Mouse (Mus musculus): ENCODE results near the gene Bbs10.

Bbs10 gene

GRCm38 (mm10) chr10:111327957-111328356 lies 29.5 kb downstream of the Bbs10 start:
- no peak for DNase-seq (ENCODE audit: low spot score)

- DNase-seq (ENCODE audit: low spot score) = no peak
Measured at GRCm38 (mm10) chr10:111329326-111329725, 30.8 kb downstream of the Bbs10 start.

- DNase-seq (ENCODE audit: low spot score) = no peak
Measured at GRCm38 (mm10) chr10:111334902-111335301, 36.4 kb downstream of the Bbs10 start.

GRCm38 (mm10) chr10:111335517-111336352 lies 37.3 kb downstream of the Bbs10 start:
- no peak for DNase-seq (ENCODE audit: low spot score)

GRCm38 (mm10) chr10:111336353-111336713 lies 37.9 kb downstream of the Bbs10 start:
- DNase-seq (ENCODE audit: low spot score) = no peak

GRCm38 (mm10) chr10:111339296-111339695 lies 40.8 kb downstream of the Bbs10 start:
- no peak for DNase-seq (ENCODE audit: low spot score)

- no peak for DNase-seq (ENCODE audit: low spot score)
Measured at GRCm38 (mm10) chr10:111341761-111342160, 43.3 kb downstream of the Bbs10 start.

GRCm38 (mm10) chr10:111343555-111343954 lies 45.1 kb downstream of the Bbs10 start:
- DNase-seq (ENCODE audit: low spot score) = no peak

GRCm38 (mm10) chr10:111348263-111348662 lies 49.8 kb downstream of the Bbs10 start:
- no peak for DNase-seq (ENCODE audit: low spot score)
